Mouse (Mus musculus): Measurements from ENCODE around the gene Lsm10.

- TF ChIP-seq CTCF (IDR thresholded peaks at IDR 0.05; ENCODE audit: low read depth) (no peak), EP300 (IDR thresholded peaks at IDR 0.05; ENCODE audit: low read depth) (no peak)
Measured at GRCm38 (mm10) chr4:126141021-126141420, 44.6 kb downstream of the Lsm10 start.
